Mouse (Mus musculus) spleen, adult 12 weeks (tissue): Measurements from ENCODE around the gene Fam205a1.
"Not testable (repeated sequence)": the region's sequence is repeated elsewhere in the genome, so short reads cannot be mapped to it uniquely, and the experiment has no call there.

Source experiments
- DNase-seq: peaks from one replicate; pipeline ENCODE4 v3.0.0; 2022; ENCODE audit warnings: low spot score

Gene Fam205a1

DNA sequence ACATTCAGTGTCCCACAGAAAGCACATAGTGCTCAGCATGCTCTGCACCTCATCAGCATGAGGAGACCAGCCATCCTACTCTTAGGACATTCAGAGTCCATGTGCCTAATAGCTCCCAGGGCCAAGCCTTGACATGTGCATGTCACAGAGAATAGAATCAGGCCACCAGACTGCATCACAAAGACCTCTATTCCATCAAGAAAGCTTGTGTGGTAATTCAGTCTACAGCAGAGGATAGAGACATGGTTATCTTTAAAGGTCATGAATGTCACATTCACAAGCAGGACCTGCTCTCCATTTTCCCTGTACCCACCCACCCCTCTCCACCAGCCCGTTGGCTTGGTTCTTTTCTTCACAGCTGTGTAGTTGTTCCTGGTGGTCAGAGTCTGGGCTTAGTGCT lies at the start of gene Fam205a1:
Gene Fam205a1, minus strand, starts transcription at position 101 of the 400 bp plus-strand sequence.
- not testable (repeated sequence) for DNase-seq

DNA sequence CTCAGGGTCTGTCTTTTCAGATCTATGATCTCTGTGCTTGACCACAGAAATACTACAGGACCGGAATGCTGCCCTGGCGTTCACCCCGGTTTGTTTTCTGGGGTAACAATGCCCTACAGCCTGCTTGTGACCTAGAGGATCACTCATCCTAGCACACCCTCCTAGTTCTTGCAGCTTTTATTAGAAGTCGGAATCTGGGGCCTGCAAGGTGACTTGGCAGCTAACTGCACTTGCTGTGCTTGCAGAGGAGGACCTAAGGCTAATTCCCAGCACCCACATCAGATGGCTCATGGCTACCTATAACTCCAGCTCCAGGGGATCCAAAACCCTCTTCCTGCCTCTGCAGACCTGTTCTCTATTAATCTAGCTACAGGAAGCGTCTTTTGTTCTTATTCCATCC lies 49.0 kb upstream of the Fam205a1 start:
- no peak for DNase-seq

DNA sequence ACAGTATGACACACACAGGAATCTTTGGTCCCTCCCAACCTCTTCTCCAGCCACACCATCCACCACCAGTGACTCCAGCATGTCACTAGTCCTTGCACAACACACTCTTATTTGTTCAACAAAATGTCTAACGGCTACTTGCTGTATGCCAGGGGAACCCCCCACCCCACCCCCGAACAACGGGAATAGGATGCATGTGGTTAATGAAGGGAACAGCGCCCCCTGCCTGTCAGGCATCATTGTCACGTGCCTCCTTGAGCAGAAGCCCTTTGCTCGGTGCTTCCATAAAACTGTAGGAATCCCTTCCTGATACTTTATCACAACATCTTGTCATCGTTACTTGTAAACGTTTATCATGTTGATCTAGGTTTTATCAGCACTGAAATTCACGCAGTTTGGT lies 48.5 kb upstream of the Fam205a1 start:
- DNase-seq, result peak; percentile 42

DNA sequence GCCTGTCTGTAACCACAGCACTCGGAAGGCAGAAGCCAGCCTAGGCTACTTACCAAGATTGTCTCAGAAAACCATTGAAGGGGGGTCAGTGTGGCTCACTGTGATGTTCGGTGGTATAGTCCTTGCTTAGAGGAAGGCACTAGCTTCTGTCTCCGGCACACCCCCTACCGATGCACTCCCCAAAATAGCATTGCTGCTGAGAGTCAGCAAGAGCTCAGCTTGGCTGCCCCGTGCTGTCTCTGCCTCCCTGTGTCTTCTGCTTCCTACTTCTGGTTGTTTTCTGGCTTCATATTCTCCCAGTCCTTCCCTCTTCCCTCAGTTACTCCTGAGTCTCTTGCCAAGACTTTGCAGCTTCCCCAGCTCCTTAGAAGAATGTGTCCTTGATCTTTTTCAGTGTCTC lies 47.2 kb upstream of the Fam205a1 start:
- no peak for DNase-seq

DNA sequence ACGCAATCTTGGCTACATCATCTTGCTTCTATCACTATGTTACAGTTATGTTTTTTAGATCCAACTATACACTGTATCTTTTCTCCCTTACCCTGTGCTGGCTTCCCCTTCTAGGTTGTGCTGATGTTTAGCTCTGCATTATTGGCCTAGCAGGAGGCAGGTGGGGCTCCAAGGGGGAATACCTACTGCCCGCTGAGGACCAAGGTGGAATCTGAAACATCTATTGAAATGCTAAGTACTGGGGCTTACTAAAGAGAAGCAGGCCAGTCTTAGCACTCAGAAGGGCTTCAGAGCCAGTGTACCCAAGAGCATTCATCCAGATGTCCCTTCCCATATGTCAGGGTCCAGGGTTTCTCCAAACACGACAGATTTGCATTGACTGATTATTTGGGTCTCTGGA lies 45.2 kb upstream of the Fam205a1 start:
- no peak for DNase-seq

DNA sequence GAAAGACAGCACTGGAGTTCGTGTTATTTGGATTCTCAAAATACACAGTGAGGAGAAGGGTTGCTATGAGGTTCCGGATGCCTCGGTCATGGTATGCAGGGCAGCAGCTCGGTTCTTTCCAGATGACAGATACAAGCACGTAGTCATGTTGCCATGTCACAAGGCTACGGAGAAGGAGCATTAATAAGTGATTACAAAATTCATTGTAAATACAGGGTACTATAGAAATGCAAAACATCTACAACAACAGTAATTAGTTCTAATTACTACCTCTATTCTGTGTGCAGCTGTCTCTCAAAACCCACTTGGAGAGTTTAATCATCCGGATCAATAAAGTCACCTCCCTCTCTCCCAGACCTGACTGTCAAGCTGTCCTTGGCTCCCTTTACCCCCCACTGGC lies 41.4 kb upstream of the Fam205a1 start:
- no peak for DNase-seq

DNA sequence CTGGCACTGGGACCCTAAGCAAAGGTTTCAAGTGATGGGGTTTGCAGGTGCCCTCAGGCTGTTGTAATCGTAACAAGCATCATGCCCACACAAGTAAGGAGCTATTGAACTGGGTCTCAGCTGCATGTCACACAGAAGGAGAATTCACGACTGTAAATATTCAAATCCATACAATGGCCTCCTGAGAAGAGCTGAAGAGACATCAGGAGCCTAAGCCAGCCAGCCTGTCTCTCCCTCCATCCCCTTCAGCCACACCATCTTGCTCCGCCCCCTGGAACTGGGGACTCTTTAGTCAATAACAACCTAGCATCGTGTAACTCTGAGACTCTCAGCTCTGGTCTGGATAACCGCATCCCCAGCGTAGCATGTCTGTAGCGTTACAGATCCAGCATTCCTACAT lies 37.5 kb upstream of the Fam205a1 start:
- no peak for DNase-seq

DNA sequence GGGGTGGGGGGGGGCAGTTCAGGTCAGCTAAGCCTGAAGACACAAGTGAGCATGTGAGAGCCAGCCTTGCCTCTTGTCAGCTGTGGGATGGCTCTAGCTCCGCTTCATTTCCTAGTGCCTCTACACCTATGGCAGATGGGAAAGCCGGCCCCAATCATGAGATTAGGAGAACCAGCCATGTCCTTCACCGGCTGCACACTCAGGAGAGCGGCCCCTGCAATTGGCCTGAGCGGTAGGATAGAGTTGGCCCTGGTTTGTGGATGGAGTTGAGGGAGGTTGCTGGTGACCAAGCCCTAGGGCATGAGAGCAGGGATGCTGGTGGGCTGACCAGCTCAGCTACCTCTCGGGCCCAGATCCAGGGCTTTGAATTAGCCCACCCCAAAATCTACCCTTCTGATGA lies 35.1 kb upstream of the Fam205a1 start:
- DNase-seq, result no peak

DNA sequence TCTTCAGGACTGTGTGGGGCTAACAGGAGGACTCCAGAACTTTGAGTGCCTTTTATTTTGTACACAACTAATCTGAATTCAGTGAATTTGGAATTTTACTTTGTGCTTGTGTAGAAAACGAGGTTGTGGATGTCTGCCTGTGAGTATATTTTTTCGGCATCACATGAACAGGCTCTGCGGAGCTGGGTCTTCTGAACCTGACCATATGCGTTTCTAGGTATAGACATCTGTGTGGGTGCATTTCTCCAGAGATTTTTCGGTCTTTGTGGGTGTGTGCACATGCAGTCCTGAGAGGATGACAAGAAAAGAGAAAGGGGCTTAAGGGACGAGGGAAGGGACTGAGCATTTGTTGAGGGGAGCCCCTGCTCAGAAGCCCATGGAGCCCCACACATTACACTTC lies 33.2 kb upstream of the Fam205a1 start:
- no peak for DNase-seq

DNA sequence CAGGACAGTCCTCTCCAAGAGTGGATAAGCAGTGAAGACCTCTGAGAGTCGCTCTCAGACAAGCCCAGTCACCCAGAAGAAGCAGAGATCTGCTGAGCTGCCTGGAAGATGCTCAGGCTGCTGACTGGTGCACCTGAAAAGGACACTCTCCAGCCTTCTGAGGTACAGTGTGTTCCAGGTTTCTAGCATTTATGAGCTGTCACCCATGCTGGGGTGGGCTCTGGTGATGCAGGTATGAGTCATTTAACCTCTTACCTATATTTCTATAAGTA lies 26.9 kb upstream of the Fam205a1 start:
- DNase-seq, result no peak

DNA sequence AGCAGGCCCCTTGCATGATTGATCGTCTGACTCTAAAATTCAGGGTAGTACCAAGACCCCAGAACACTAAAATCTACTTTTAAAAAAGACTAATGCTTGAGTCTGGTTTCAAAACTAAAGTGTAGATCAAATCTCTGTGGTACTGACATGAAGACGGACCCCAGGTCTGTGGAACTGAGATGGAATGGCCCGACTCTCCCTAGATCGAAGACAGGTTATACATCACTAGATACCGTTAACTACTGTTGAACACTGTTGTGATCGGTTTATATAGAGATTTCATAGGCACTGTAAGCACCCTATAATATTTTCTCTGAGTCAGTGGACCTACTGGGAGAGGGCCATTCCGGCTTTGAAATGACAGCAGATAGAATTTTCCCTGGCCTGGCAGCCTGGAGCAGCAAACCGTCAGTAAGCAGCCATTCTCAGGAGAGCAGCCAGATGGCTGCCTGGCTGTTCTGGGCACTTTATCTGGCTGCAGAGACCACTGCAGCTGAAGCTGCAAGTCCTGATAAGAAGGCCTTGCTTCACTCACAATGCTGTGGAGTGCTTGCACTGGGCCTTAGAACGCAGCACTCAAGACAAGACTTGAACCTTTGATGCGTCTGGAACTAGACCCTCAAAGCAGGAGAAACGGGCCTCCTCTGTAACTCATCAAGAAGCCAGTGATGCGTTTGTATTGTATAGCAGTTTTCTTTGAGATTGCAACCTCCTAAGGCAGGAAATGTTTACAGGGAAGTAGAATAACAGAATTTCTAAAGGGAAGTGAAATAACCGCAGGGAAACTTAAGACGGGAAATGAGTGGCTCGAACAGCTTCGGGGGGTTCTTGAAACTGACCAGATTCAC lies 26.4 kb upstream of the Fam205a1 start:
- DNase-seq, result peak; percentile 60

DNA sequence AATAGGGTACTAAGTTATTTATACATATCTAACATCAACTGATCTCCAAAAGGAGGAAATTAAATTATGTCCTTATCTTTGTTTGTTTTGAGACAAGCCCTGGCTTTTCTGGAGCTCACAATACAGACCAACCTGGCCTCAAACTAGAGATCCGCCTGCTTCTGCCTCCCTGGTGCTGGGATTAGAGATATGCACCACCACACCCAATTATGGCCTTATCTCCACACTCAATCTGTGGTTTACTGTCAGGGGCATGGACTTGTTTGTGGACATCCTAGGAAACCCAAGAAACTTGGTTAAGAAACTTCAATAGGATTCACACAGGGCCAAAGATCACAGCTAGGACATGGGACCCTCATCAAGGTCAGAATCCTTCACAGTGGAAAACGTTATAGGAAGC lies 24.0 kb upstream of the Fam205a1 start:
- no peak for DNase-seq

DNA sequence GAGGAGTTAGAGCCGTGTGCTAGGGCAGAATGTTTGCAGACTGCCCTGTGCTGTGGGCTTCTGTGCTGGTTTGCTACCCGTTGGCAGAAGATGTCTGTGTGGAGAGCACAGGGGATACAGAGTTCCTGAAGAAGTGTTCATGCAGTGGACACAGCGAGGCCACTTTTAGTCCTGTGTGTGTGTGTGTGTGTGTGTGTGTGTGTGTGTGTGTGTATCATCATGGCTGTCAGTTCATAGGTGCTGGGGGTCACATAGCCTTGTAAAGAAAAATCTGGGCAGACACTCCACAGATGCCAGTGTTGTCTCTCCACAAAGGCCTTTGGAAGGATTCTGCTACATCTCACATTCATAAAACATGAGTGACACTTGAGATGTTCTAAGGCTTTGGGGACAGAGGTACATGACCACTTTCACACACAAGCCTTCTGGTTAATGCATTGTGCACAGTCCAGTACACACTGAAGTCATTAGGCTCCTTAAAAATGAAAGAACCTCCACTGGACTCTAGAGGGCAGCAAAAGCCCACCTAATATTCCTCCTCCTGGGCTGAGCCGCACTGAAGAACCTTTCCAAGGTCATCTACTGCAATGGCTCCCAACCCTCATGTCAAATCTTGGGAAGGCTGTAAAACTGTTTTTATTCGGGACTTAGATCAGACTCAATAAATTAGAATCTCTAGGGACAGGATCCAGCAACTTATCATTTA lies 23.1 kb upstream of the Fam205a1 start:
- peak; percentile 49 for DNase-seq

DNA sequence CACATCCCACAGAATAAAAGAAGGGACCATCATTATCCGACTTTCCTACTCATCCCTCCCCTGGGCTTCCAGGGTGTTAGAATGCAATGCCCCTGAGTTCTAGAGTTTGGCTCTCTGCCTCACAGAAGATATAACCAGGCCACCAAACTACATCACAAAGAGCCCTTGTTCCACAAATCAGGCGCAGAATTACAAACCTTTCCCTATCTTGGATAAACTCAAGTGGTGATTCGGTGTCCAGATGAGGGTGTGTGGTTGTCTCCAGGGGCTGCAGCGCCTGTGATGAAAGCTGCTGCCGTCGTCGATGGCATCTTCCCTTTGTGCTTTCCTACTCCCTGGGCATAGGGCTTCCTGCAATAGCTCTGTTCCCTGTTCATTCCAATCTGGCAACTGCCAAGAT lies 20.4 kb upstream of the Fam205a1 start, which contains the start of gene Fam205c:
Gene Fam205c, minus strand, starts transcription at position 101 of the 400 bp plus-strand sequence.
- no peak for DNase-seq

DNA sequence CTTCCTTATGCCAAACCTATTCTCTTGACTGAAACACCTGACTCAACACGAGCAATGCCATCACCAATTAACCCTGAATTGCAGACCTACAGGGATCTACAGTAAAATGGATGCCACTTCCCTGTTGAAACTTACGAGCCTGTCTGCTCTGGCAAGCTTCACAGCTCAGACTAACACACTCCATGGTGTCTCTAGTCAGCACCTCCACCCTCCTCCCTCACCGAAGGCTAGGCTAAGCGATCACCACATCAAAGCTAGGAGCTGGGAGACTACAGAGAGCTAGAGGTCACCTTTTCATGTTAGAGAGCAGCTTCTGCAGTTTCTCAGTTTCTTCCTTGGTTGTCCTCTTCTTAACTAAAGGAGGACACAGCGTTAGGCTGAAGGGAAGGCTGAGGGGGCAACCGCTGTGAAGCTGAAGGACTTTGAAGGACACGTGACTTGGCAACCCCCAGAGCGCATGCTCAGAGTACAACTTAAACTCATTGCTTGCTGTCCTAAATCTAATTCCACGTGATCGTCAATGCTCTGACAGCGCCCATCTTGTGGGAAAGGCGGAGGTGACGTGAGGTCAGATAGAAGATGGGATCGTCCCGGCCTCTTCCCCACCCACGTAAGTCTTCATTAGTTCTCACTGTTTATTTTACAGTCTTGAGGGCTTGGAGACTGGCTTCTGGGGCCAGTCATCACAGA lies 19.2 kb upstream of the Fam205a1 start:
- DNase-seq, result no peak

DNA sequence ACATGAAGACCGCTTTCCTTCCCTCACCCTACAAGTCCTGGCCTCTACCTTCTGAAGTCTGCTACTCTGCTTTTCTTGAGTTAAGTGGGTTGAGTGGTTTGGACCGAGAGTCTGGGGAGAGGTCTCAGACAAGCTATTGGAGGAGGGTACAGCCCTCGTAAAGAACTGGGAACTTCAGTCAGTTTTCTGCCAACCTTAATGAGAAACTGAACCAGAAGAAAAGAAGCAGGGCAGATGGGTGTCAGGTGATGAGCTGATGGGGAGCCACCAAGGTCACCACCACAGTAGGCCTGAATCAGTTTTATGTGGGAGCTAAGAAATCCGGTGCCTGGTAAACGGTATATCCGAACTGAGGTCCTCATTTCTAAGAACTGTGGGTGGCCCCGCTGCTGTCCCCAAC lies 18.5 kb upstream of the Fam205a1 start:
- DNase-seq, result no peak

DNA sequence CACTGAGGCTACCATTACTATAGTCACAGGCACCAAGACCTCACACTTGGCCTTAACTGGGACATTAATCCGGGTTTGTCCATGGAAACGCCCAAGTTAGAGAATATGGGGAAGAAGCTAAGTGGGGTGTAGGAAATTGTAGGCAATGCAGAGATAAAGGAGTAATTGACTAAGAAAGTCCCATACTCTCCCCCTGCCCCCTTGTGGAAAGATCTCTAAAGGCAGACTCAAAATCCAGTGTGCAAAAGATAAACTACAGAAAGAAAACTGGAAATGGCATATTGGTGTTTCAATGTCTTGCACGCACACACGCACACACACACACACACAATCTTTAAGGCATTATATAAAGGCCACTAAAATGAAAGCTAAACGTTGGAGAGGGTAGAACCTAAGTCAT lies 17.1 kb upstream of the Fam205a1 start:
- DNase-seq, result no peak

DNA sequence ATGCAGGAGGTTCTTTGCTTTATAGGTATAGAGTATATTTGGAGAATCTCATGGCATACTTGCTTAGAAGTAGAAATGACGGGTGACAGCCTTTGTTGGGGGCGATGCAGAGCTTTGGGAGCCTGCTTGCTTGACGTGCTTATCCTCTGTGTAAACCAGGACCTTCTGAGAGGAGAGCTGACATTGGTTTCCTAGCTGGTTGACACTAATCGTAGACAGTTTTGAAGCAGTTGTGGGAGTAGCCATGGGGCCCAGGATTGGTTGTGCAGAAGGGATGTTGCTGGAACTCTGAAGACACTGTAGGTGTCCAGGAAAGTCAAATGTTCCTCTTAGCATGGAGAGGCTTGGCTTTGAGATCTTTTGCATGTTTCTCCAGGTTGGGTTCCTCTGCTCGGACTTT lies 14.5 kb upstream of the Fam205a1 start:
- DNase-seq, result no peak

DNA sequence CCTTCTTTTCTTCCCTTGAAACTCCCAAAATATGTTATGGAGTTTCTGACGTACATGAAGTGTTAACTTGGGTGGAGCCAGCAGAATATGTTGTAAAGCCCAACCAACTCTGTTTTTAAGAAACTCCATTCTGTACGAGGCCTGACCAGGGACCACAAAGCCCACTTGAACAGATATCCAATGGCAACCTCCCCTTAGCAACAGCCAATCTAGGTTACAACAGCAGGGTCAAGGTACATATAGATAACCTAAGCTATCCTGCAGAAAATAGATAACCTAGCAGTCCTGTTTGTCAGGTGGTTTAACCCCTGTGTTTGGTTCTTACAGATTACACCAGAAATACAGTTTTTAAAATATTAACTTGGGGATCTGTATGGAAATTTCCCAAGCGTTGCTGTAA lies 13.7 kb upstream of the Fam205a1 start:
- DNase-seq, result no peak

DNA sequence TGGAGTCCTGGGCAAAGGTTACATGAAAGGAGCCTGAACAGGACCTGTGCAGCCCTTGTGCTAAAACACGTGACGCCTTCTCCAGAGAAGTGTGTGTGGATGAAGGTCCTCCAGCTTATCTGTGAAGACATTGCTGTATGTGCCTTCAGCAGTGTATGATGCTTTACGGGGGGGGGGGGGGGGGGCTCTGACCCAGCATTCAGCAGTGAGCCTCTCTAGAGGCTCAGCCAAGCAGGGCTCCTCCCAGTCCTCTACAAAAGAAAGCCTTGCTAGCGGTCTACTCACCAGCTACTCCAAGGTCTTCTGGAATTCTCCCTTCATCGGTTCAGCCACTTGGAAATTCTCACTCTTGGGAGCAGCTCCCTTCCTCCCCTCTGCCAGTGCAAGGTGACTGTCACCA lies 9.8 kb upstream of the Fam205a1 start:
- DNase-seq, result not testable (repeated sequence)

DNA sequence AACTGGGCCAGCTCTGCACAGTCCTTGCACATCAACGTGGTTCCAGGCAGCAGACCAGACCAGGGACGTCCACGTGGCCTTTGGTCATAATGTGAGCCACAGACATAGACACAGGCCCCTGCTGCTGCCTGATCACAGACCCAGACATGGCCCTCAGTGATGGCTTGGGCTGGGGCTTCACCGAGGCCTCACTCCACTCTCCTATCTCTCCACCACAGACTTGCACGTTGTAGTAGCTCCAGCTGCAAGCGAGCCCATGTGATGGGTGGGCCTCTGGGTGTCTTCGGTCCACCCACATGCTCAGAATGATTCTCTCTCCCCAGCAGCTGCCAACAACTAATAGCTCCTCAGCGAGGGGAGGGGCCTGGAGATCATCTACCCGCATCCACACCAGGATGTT lies 6.8 kb upstream of the Fam205a1 start:
- DNase-seq, result peak; percentile 62

DNA sequence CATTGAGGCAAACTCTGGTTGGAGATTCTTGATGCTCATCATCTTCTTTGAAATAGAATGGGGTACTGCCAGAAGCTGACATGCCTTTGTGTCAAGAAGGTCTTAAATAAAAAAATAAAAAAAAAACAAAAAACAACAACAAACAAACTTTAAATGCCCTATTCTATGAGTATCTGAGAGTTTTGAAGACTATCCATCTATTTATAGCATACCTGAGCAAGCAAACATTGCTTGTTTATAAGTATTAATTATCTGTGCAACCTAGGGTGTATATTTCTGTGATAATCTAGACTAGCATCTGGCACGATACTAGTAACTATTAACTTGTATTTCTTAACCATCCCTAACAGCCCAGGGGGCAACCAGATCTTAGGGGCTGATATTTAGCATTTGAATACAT lies 3.0 kb upstream of the Fam205a1 start, which contains the start of gene Gm12394:
Gene Gm12394, minus strand, starts transcription at position 101 of the 400 bp plus-strand sequence.
- DNase-seq, result not testable (repeated sequence)
